Comparison of ENCODE assay signal across 21 mouse cellular contexts in genomic region chr11:97955915-97956314, GRCm38 (mm10). TPM values are rescaled to one million over a fixed set of nuclear protein-coding genes. Genes with fewer than 3 reads are reported as not detected.
DNase-seq lines count a peak whose midpoint lies in the region; ATAC-seq and TF ChIP-seq lines count a peak whose summit lies in the region.
"Had no signal": no experiment of that assay in that cellular context is flagged by ENCODE, and none has a peak within 500 bp of the region (broad histone marks: within the 10 kb centered on the region; RNA-seq: fewer than 3 reads in every experiment).

No protein-coding gene starts in this region.

- no peak overlapping the region for H3K4me2 ChIP-seq in forebrain, embryonic 12.5 days
- H3K4me2 ChIP-seq in forebrain, embryonic 16.5 days (ENCODE audit: low read length) = no peak overlapping the region
- no peak overlapping the region for H3K4me2 ChIP-seq in midbrain, embryonic 13.5 days (replicated peaks)
- H3K4me2 ChIP-seq in hindbrain, postnatal 0 days (ENCODE audit: low read depth, low read length) = no peak overlapping the region
- H3K4me2 ChIP-seq: heart, embryonic 12.5 days; kidney, embryonic 15.5 days; liver, embryonic 13.5 days had no signal

- no peaks in the 10 kb centered on the region for H3K36me3 ChIP-seq in forebrain, embryonic 12.5 days (replicated peaks)
- H3K36me3 ChIP-seq in forebrain, embryonic 16.5 days (ENCODE audit: control insufficient read depth, insufficient read depth) = no peaks in the 10 kb centered on the region
- no peaks in the 10 kb centered on the region for H3K36me3 ChIP-seq in midbrain, embryonic 10.5 days
- no peaks in the 10 kb centered on the region for H3K36me3 ChIP-seq in midbrain, embryonic 13.5 days
- no peaks in the 10 kb centered on the region for H3K36me3 ChIP-seq in hindbrain, postnatal 0 days (ENCODE audit: insufficient read depth, low read length)
- H3K36me3 ChIP-seq: embryonic facial prominence, embryonic 10.5 days; heart, embryonic 12.5 days; kidney, embryonic 15.5 days; liver, embryonic 13.5 days had no signal

- no peaks in the 10 kb centered on the region for H3K27me3 ChIP-seq in forebrain, embryonic 12.5 days
- no peaks in the 10 kb centered on the region for H3K27me3 ChIP-seq in forebrain, embryonic 16.5 days (replicated peaks; ENCODE audit: control insufficient read depth, insufficient read depth, low read length)
- H3K27me3 ChIP-seq in midbrain, embryonic 10.5 days (ENCODE audit: low read depth, poor library complexity, severe bottlenecking) = no peaks in the 10 kb centered on the region
- no peaks in the 10 kb centered on the region for H3K27me3 ChIP-seq in midbrain, embryonic 13.5 days
- no peaks in the 10 kb centered on the region for H3K27me3 ChIP-seq in hindbrain, postnatal 0 days (ENCODE audit: insufficient read depth, low read length)
- H3K27me3 ChIP-seq: kidney, embryonic 15.5 days; liver, embryonic 13.5 days had no signal

- no peak overlapping the region for H3K27ac ChIP-seq in forebrain, embryonic 12.5 days
- H3K27ac ChIP-seq in forebrain, embryonic 16.5 days (ENCODE audit: low read length) = no peak overlapping the region
- H3K27ac ChIP-seq in midbrain, embryonic 10.5 days (replicated peaks) = peak overlapping the region; percentile 46; the same call in 1 of the 2 replicates
- no peak overlapping the region for H3K27ac ChIP-seq in midbrain, embryonic 13.5 days
- H3K27ac ChIP-seq in hindbrain, postnatal 0 days = no peak overlapping the region
- H3K27ac ChIP-seq: embryonic facial prominence, embryonic 10.5 days; kidney, embryonic 15.5 days; liver, embryonic 13.5 days had no signal

- no peak for DNase-seq in midbrain, embryonic 10.5 days (ENCODE audit: low spot score)
- peak; percentile 60 for DNase-seq in hindbrain, postnatal 0 days (ENCODE audit: low spot score)
- DNase-seq in kidney, postnatal 14 days = no peak
- DNase-seq in embryo, embryonic 10.5 days (ENCODE audit: low spot score) = no peak
- DNase-seq: adrenal gland, adult 8-10 months; cerebellum, adult 8-10 months; gastrocnemius, postnatal 14 days; heart, adult 18-20 months; heart, postnatal 10 days; kidney, adult 11 months; layer of hippocampus, adult 9-11 months; liver, embryonic 13.5 days; lung, adult 2 months; lung, postnatal 14 days had no signal

- H3K4me1 ChIP-seq in forebrain, embryonic 12.5 days = peaks cover 18% of the 10 kb centered on the region
- H3K4me1 ChIP-seq in forebrain, embryonic 16.5 days (replicated peaks; ENCODE audit: control insufficient read depth, insufficient read depth, low read length) = peaks cover 4% of the 10 kb centered on the region
- H3K4me1 ChIP-seq in midbrain, embryonic 10.5 days = peaks cover 37% of the 10 kb centered on the region
- H3K4me1 ChIP-seq in midbrain, embryonic 13.5 days (replicated peaks) = peaks cover 33% of the 10 kb centered on the region
- H3K4me1 ChIP-seq in hindbrain, postnatal 0 days (ENCODE audit: insufficient read depth, low read length) = no peaks in the 10 kb centered on the region; the same call in 1 of the 2 replicates

- 30% methylated on average over 4 of the region's 4 CpGs for WGBS in forebrain, embryonic 12.5 days
- 30% methylated on average over 4 of the region's 4 CpGs for WGBS in forebrain, embryonic 16.5 days
- WGBS in midbrain, embryonic 10.5 days = 42% methylated on average over 4 of the region's 4 CpGs
- WGBS in midbrain, embryonic 13.5 days = 33% methylated on average over 4 of the region's 4 CpGs
- 25% methylated on average over 4 of the region's 4 CpGs for WGBS in hindbrain, postnatal 0 days

- 0 out of 2 replicates have a peak overlapping the region, but pooled peaks have one; percentile 7 for H3K9ac ChIP-seq in forebrain, embryonic 12.5 days
- no peak overlapping the region for H3K9ac ChIP-seq in forebrain, embryonic 16.5 days (replicated peaks; ENCODE audit: low read depth, low read length)
- no peak overlapping the region for H3K9ac ChIP-seq in midbrain, embryonic 13.5 days (replicated peaks)
- H3K9ac ChIP-seq in hindbrain, postnatal 0 days (replicated peaks; ENCODE audit: low read length) = no peak overlapping the region
- H3K9ac ChIP-seq: heart, embryonic 12.5 days; kidney, embryonic 15.5 days; liver, embryonic 13.5 days had no signal

- no peak overlapping the region for H3K4me3 ChIP-seq in forebrain, embryonic 12.5 days (replicated peaks)
- no peak overlapping the region for H3K4me3 ChIP-seq in forebrain, embryonic 16.5 days (replicated peaks; ENCODE audit: low read length)
- no peak overlapping the region for H3K4me3 ChIP-seq in midbrain, embryonic 10.5 days
- no peak overlapping the region for H3K4me3 ChIP-seq in midbrain, embryonic 13.5 days (replicated peaks)
- H3K4me3 ChIP-seq in hindbrain, postnatal 0 days (ENCODE audit: low read length) = no peak overlapping the region
- H3K4me3 ChIP-seq: embryonic facial prominence, embryonic 10.5 days; heart, embryonic 12.5 days; kidney, embryonic 15.5 days; liver, embryonic 13.5 days had no signal

- ATAC-seq in forebrain, embryonic 12.5 days (ENCODE audit: low FRiP score) = no peak
- no peak for ATAC-seq in forebrain, embryonic 16.5 days
- ATAC-seq in midbrain, embryonic 13.5 days = no peak
- peak; percentile 66 for ATAC-seq in hindbrain, postnatal 0 days

- no peaks in the 10 kb centered on the region for H3K9me3 ChIP-seq in forebrain, embryonic 12.5 days
- no peaks in the 10 kb centered on the region for H3K9me3 ChIP-seq in forebrain, embryonic 16.5 days (ENCODE audit: control insufficient read depth, low read length)
- H3K9me3 ChIP-seq in midbrain, embryonic 10.5 days (replicated peaks) = no peaks in the 10 kb centered on the region
- H3K9me3 ChIP-seq in midbrain, embryonic 13.5 days = no peaks in the 10 kb centered on the region
- H3K9me3 ChIP-seq in hindbrain, postnatal 0 days (ENCODE audit: low read length) = no peaks in the 10 kb centered on the region
- H3K9me3 ChIP-seq: embryonic facial prominence, embryonic 10.5 days; G1E; heart, embryonic 12.5 days; kidney, embryonic 15.5 days; liver, embryonic 13.5 days had no signal

- no peak for TF ChIP-seq CTCF in hindbrain, postnatal 0 days (IDR thresholded peaks at IDR 0.05; ENCODE audit: low read depth)

RNA-seq across cellular contexts. Expression of gene Plxdc1, which starts 30.3 kb away (rescaled TPM):
- polyA plus RNA-seq in forebrain, embryonic 12.5 days (2016; fragmentation: Nextera tagmentation; extraction: Ambion mirVana) = 0.22 and 0.33 TPM in 2 replicates
- 0.72 and 0.96 TPM in 2 replicates for polyA plus RNA-seq in forebrain, embryonic 16.5 days (2015; fragmentation: Nextera tagmentation; extraction: Ambion mirVana)
- 0.06 and 0.16 TPM in 2 replicates for polyA plus RNA-seq in midbrain, embryonic 10.5 days (2016; fragmentation: Nextera tagmentation; extraction: Ambion mirVana)
- 0.38 and 0.63 TPM in 2 replicates for polyA plus RNA-seq in midbrain, embryonic 13.5 days (2015; fragmentation: Nextera tagmentation; extraction: Ambion mirVana)
- total RNA-seq in hindbrain, postnatal 0 days (2014; rRNA removed) = 1.5 and 3.8 TPM in 2 replicates
- 4.2 and 4.6 TPM in 2 replicates for polyA plus RNA-seq in hindbrain, postnatal 0 days (2015; fragmentation: Nextera tagmentation; extraction: Ambion mirVana)

RNA-seq across cellular contexts. Expression of gene Arl5c, which starts 40.1 kb away (rescaled TPM):
- 7.0 and 7.8 TPM in 2 replicates for polyA plus RNA-seq in forebrain, embryonic 12.5 days (2016; fragmentation: Nextera tagmentation; extraction: Ambion mirVana)
- 4.6 and 6.4 TPM in 2 replicates for polyA plus RNA-seq in forebrain, embryonic 16.5 days (2015; fragmentation: Nextera tagmentation; extraction: Ambion mirVana)
- 8.9 and 16.8 TPM in 2 replicates for polyA plus RNA-seq in midbrain, embryonic 10.5 days (2016; fragmentation: Nextera tagmentation; extraction: Ambion mirVana)
- polyA plus RNA-seq in midbrain, embryonic 13.5 days (2015; fragmentation: Nextera tagmentation; extraction: Ambion mirVana) = 8.0 and 10.5 TPM in 2 replicates
- total RNA-seq in hindbrain, postnatal 0 days (2014; rRNA removed) = 2.0 and 2.6 TPM in 2 replicates
- 3.6 and 4.8 TPM in 2 replicates for polyA plus RNA-seq in hindbrain, postnatal 0 days (2015; fragmentation: Nextera tagmentation; extraction: Ambion mirVana)
- polyA plus RNA-seq: G1E had no signal
